Mouse (Mus musculus): ENCODE measurements around the gene Taf6l.
A peak's percentile ranks its signal among the peaks of the same experiment; 100 is the strongest.
"Not testable (repeated sequence)": the region's sequence is repeated elsewhere in the genome, so short reads cannot be mapped to it uniquely, and the experiment has no call there.

The Taf6l gene

GRCm38 (mm10) chr19:8738911-8739310, 47.3 kb downstream of the Taf6l start:
- no peak for DNase-seq (ENCODE audit: low read depth)

DNA sequence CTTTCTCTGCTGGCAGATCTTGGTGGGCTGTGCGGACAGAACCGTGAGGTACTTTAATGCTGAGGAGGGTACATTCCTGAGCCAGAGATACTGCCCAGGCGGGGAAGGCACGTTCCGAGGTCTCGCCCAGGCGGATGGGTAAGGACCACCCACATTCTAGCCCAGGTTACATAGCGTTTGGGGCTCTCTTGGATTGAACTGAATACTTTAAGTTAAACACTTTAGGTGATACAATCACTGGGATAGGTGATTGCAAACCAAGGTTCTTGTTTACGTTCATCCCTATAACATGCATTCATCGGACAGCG, 50.1 kb downstream of the Taf6l start:
- DNase-seq (ENCODE audit: low read depth): no peak

DNA sequence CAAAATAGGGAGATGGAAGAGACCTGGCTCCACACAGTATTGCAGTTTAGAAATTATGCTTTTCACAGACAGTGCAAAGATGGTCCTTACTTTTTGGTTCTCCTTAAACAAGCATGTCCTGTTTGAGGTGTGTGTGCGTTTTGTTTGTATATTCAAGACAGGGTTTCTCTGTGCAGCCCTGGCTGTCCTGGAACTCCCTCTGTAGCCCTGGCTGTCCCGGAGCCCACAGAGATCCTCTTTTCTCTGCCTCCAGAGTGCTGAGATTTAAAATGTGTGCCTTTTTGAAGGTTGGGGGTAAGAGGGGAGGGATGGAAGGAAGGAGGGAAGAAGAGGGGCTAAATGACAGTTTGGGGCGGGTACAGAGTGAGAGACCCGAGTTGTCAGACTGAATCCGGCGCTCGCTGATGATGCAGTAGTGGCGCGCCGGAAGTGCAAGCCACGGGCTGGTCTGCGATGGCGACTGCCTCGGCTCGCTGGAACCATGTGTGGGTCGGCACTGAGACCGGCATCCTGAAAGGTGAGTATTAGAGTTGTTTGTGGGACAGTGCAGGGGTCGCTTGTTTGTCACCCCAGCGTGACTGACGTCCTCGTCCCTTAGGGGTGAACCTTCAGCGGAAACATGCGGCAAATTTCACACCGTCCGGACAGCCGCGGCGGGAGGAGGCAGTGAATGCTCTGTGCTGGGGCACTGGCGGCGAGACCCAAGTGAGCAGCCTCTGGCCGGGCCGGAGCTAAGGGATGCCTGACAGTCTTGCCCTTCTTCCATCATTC, 50.6 kb downstream of the Taf6l start, which contains the start of gene Wdr74:
Gene Wdr74, plus strand, starts transcription at position 439 of the 771 bp plus-strand sequence.
- peak; percentile 98 for DNase-seq (ENCODE audit: low read depth)

- no peak for DNase-seq (ENCODE audit: low read depth)
Measured at GRCm38 (mm10) chr19:8734334-8734733, 51.9 kb downstream of the Taf6l start.

- DNase-seq (ENCODE audit: low read depth): not testable (repeated sequence)
Measured at GRCm38 (mm10) chr19:8728335-8729099, 57.7 kb downstream of the Taf6l start.

DNA sequence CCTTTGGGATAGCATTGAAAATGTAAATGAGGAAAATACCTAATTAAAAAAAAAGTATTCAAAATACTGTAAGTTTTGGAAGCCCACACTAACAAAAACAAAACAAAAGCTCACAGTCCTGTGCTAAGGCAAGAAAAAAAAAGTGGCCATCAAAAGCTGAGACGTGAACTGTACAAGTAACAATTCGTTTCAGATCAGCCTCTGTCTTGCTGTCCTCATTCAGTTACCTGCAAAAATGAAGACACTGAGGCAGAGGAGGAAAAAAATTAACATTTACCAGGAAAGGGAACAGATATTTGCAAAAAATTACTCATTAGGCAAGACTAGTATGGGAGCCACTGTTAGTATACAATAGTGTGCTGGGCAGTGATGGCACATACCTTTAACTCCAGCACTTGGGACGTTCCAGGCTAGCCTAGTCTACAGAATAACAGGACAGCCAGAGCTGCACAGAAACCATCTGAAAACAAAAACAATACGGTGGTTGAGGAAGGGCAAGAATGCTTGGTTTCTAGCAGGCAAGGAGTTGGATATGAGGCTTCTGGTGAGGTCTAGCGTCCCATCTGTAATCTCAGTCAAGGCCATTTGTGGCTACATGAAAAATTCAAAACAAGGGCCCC, 58.6 kb downstream of the Taf6l start:
- no peak for DNase-seq (ENCODE audit: low read depth)

- DNase-seq (ENCODE audit: low read depth): peak; percentile 40
Measured at GRCm38 (mm10) chr19:8726609-8727390, 59.4 kb downstream of the Taf6l start.

- no peak for DNase-seq (ENCODE audit: low read depth)
Measured at GRCm38 (mm10) chr19:8725081-8725613, 61.1 kb downstream of the Taf6l start.
